22 mouse cellular contexts compared by ENCODE assay signal in the genomic region with DNA sequence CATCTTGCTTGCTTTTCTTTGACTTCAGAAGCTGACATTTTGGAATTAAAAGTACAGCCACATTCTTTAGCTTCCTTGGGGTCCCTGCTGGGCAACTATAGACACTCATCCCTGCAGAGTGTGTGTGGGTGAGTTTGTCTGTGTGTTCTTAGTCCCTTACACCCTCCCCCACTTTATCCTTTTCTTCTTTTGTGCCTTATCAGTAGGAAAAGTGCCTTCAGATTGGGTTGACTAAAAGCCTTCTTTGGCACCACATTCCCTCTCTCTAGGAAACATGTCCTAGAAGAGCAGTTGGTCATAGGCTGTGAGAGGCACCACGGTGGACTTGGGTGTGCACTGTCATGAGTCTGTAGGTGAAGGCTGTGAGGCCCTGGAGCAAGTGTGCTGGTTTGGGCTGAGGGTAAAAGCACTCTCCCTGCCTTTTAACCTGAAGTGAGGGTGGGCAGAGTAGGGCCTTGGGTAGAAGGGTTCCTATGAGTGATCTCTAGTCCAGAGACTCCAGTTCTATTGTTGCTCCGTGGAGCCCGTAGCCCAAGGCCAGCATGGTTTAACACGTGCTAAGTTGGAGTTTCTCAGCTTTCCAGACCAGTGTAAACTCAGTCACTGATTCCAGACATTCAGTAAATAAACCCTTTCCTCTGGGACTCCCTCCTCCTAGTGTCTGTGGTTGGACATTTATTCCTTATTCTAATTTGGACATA. TPM values are rescaled to one million over a fixed set of nuclear protein-coding genes. Genes with fewer than 3 reads are reported as not detected.
DNase-seq lines count a peak whose midpoint lies in the region; ATAC-seq and TF ChIP-seq lines count a peak whose summit lies in the region.
"Had no signal": no experiment of that assay in that cellular context is flagged by ENCODE, and none has a peak within 500 bp of the region (broad histone marks: within the 10 kb centered on the region; RNA-seq: fewer than 3 reads in every experiment).

No protein-coding gene starts in this region.

- H3K27ac ChIP-seq in embryonic facial prominence, embryonic 12.5 days = 0 out of 2 replicates have a peak overlapping the region, but pooled peaks have one; percentile 30
- H3K27ac ChIP-seq in embryonic facial prominence, embryonic 10.5 days (replicated peaks) = no peak overlapping the region
- H3K27ac ChIP-seq in liver, embryonic 16.5 days (ENCODE audit: low read length) = no peak overlapping the region
- H3K27ac ChIP-seq in liver, embryonic 12.5 days = no peak overlapping the region
- H3K27ac ChIP-seq in midbrain, embryonic 10.5 days (replicated peaks) = 0 out of 2 replicates have a peak overlapping the region, but pooled peaks have one; percentile 2
- H3K27ac ChIP-seq in midbrain, postnatal 0 days (ENCODE audit: low read depth, low read length) = no peak overlapping the region
- H3K27ac ChIP-seq in stomach, postnatal 0 days (replicated peaks) = no peak overlapping the region
- H3K27ac ChIP-seq: forebrain, embryonic 13.5 days; heart, embryonic 13.5 days; hindbrain, embryonic 13.5 days had no signal

- WGBS in embryonic facial prominence, embryonic 12.5 days = 78% methylated on average over 4 of the region's 4 CpGs
- 80% methylated on average over 4 of the region's 4 CpGs for whole genome bisulfite sequencing in embryonic facial prominence, embryonic 10.5 days
- 67% methylated on average over 4 of the region's 4 CpGs for WGBS in liver, embryonic 16.5 days (ENCODE audit: insufficient replicate concordance)
- WGBS in liver, embryonic 12.5 days (ENCODE audit: insufficient replicate concordance) = 67% methylated on average over 4 of the region's 4 CpGs
- WGBS in midbrain, embryonic 10.5 days = 78% methylated on average over 4 of the region's 4 CpGs
- 84% methylated on average over 4 of the region's 4 CpGs for WGBS in midbrain, postnatal 0 days
- WGBS in stomach, postnatal 0 days = 43% methylated on average over 4 of the region's 4 CpGs

- no peak for ATAC-seq in embryonic facial prominence, embryonic 12.5 days (ENCODE audit: insufficient number of reproducible peaks, insufficient read depth, low FRiP score, low TSS enrichment)
- ATAC-seq in liver, embryonic 16.5 days (ENCODE audit: low read depth) = peak; percentile 30; the same call in 1 of the 2 replicates
- no peak for ATAC-seq in liver, embryonic 12.5 days
- ATAC-seq in midbrain, postnatal 0 days (ENCODE audit: low FRiP score) = no peak
- ATAC-seq in stomach, postnatal 0 days (ENCODE audit: low FRiP score, low TSS enrichment) = no peak
- ATAC-seq: CD4-positive, CD25-positive, alpha-beta regulatory T cell, adult 4 months; forebrain, embryonic 13.5 days; forebrain, postnatal 0 days had no signal

- no peak overlapping the region for H3K4me3 ChIP-seq in embryonic facial prominence, embryonic 12.5 days
- no peak overlapping the region for H3K4me3 ChIP-seq in embryonic facial prominence, embryonic 10.5 days
- H3K4me3 ChIP-seq in liver, embryonic 16.5 days (ENCODE audit: low read depth, low read length) = no peak overlapping the region
- no peak overlapping the region for H3K4me3 ChIP-seq in liver, embryonic 12.5 days
- H3K4me3 ChIP-seq in midbrain, embryonic 10.5 days = no peak overlapping the region
- no peak overlapping the region for H3K4me3 ChIP-seq in midbrain, postnatal 0 days (ENCODE audit: low read depth, low read length)
- H3K4me3 ChIP-seq in stomach, postnatal 0 days (ENCODE audit: low read depth, low read length) = no peak overlapping the region
- H3K4me3 ChIP-seq: forebrain, embryonic 13.5 days; heart, embryonic 13.5 days; hindbrain, embryonic 13.5 days had no signal

- 0 out of 2 replicates have a peak, but pooled peaks cover 2% of the 10 kb centered on the region for H3K4me1 ChIP-seq in embryonic facial prominence, embryonic 12.5 days
- no peaks in the 10 kb centered on the region for H3K4me1 ChIP-seq in embryonic facial prominence, embryonic 10.5 days
- H3K4me1 ChIP-seq in liver, embryonic 16.5 days (ENCODE audit: control insufficient read depth, low read depth, low read length) = peaks cover 4% of the 10 kb centered on the region
- peaks cover 19% of the 10 kb centered on the region for H3K4me1 ChIP-seq in liver, embryonic 12.5 days
- 0 out of 2 replicates have a peak, but pooled peaks cover 5% of the 10 kb centered on the region for H3K4me1 ChIP-seq in midbrain, embryonic 10.5 days
- H3K4me1 ChIP-seq in midbrain, postnatal 0 days (ENCODE audit: insufficient read depth, low read length) = no peaks in the 10 kb centered on the region
- H3K4me1 ChIP-seq in stomach, postnatal 0 days (replicated peaks; ENCODE audit: control insufficient read depth, insufficient read depth) = no peaks in the 10 kb centered on the region
- H3K4me1 ChIP-seq: forebrain, embryonic 13.5 days; hindbrain, embryonic 13.5 days had no signal

- no peak overlapping the region for H3K9ac ChIP-seq in embryonic facial prominence, embryonic 12.5 days
- H3K9ac ChIP-seq in liver, embryonic 16.5 days (ENCODE audit: low read depth, low read length) = no peak overlapping the region
- H3K9ac ChIP-seq in liver, embryonic 12.5 days = no peak overlapping the region
- no peak overlapping the region for H3K9ac ChIP-seq in midbrain, postnatal 0 days (replicated peaks; ENCODE audit: low read length, poor library complexity, severe bottlenecking)
- H3K9ac ChIP-seq in stomach, postnatal 0 days (ENCODE audit: low read length) = no peak overlapping the region
- H3K9ac ChIP-seq: forebrain, embryonic 13.5 days; forebrain, postnatal 0 days; heart, embryonic 13.5 days; hindbrain, embryonic 13.5 days had no signal

- TF ChIP-seq EP300 in stomach, postnatal 0 days (optimal IDR thresholded peaks at IDR 0.05) = no peak

- no peaks in the 10 kb centered on the region for H3K9me3 ChIP-seq in embryonic facial prominence, embryonic 12.5 days
- H3K9me3 ChIP-seq in embryonic facial prominence, embryonic 10.5 days = no peaks in the 10 kb centered on the region
- H3K9me3 ChIP-seq in liver, embryonic 16.5 days (replicated peaks; ENCODE audit: control insufficient read depth, low read length) = no peaks in the 10 kb centered on the region
- no peaks in the 10 kb centered on the region for H3K9me3 ChIP-seq in liver, embryonic 12.5 days (replicated peaks)
- H3K9me3 ChIP-seq in midbrain, embryonic 10.5 days (replicated peaks) = no peaks in the 10 kb centered on the region
- H3K9me3 ChIP-seq in midbrain, postnatal 0 days (ENCODE audit: low read length) = 0 out of 2 replicates have a peak, but pooled peaks cover 4% of the 10 kb centered on the region
- H3K9me3 ChIP-seq in stomach, postnatal 0 days (ENCODE audit: control insufficient read depth, low read length) = no peaks in the 10 kb centered on the region
- H3K9me3 ChIP-seq: forebrain, embryonic 13.5 days; G1E; heart, embryonic 13.5 days; hindbrain, embryonic 13.5 days had no signal

- peaks cover 30% of the 10 kb centered on the region for H3K36me3 ChIP-seq in embryonic facial prominence, embryonic 12.5 days
- H3K36me3 ChIP-seq in embryonic facial prominence, embryonic 10.5 days (replicated peaks) = peaks cover 81% of the 10 kb centered on the region
- H3K36me3 ChIP-seq in liver, embryonic 16.5 days (ENCODE audit: control insufficient read depth, insufficient read depth) = no peaks in the 10 kb centered on the region
- H3K36me3 ChIP-seq in liver, embryonic 12.5 days = peaks cover 17% of the 10 kb centered on the region; the same call in 1 of the 2 replicates
- peaks cover 77% of the 10 kb centered on the region for H3K36me3 ChIP-seq in midbrain, embryonic 10.5 days
- peaks cover 14% of the 10 kb centered on the region for H3K36me3 ChIP-seq in midbrain, postnatal 0 days (ENCODE audit: insufficient read depth, low read length)
- 0 out of 2 replicates have a peak, but pooled peaks cover 7% of the 10 kb centered on the region for H3K36me3 ChIP-seq in stomach, postnatal 0 days (ENCODE audit: control insufficient read depth, insufficient read depth, low read length)

- TF ChIP-seq CTCF in midbrain, postnatal 0 days (IDR thresholded peaks at IDR 0.05) = no peak
- TF ChIP-seq CTCF in stomach, postnatal 0 days (IDR thresholded peaks at IDR 0.05; ENCODE audit: low read depth) = peak; percentile 26; the same call in 1 of the 2 replicates

- no peak for DNase-seq in embryonic facial prominence, embryonic 10.5 days (ENCODE audit: low spot score)
- DNase-seq in midbrain, embryonic 10.5 days (ENCODE audit: low spot score) = no peak
- DNase-seq in midbrain, postnatal 0 days (ENCODE audit: low spot score) = no peak
- DNase-seq in stomach, postnatal 0 days (ENCODE audit: low spot score) = no peak
- no peak for DNase-seq in spleen, postnatal 10 days (ENCODE audit: low spot score in 2 of 2)
- DNase-seq: adrenal gland, postnatal 10 days; B cell, adult 2 months; cerebellum, adult 11-12 months; cerebellum, adult 9-10 months; cerebellum, postnatal 25 days; forebrain, postnatal 0 days; gastrocnemius, postnatal 36 days; heart, adult 11 months; heart, postnatal 36 days had no signal

- no peak overlapping the region for H3K4me2 ChIP-seq in embryonic facial prominence, embryonic 12.5 days (replicated peaks)
- no peak overlapping the region for H3K4me2 ChIP-seq in liver, embryonic 16.5 days (ENCODE audit: low read depth, low read length)
- no peak overlapping the region for H3K4me2 ChIP-seq in liver, embryonic 12.5 days
- H3K4me2 ChIP-seq in midbrain, postnatal 0 days (ENCODE audit: low read depth, low read length, poor library complexity, severe bottlenecking) = no peak overlapping the region
- no peak overlapping the region for H3K4me2 ChIP-seq in stomach, postnatal 0 days (replicated peaks; ENCODE audit: low read depth)
- H3K4me2 ChIP-seq: forebrain, embryonic 13.5 days; heart, embryonic 13.5 days; hindbrain, embryonic 13.5 days had no signal

- no peaks in the 10 kb centered on the region for H3K27me3 ChIP-seq in embryonic facial prominence, embryonic 12.5 days
- no peaks in the 10 kb centered on the region for H3K27me3 ChIP-seq in embryonic facial prominence, embryonic 10.5 days (replicated peaks; ENCODE audit: low read depth, poor library complexity, severe bottlenecking)
- no peaks in the 10 kb centered on the region for H3K27me3 ChIP-seq in liver, embryonic 16.5 days (ENCODE audit: control insufficient read depth, insufficient read depth, low read depth, low read length)
- H3K27me3 ChIP-seq in liver, embryonic 12.5 days (replicated peaks) = no peaks in the 10 kb centered on the region
- no peaks in the 10 kb centered on the region for H3K27me3 ChIP-seq in midbrain, embryonic 10.5 days (ENCODE audit: low read depth, poor library complexity, severe bottlenecking)
- H3K27me3 ChIP-seq in midbrain, postnatal 0 days (ENCODE audit: insufficient read depth, low read length) = no peaks in the 10 kb centered on the region
- H3K27me3 ChIP-seq in stomach, postnatal 0 days (ENCODE audit: control insufficient read depth, insufficient read depth, low read length) = no peaks in the 10 kb centered on the region
- H3K27me3 ChIP-seq: forebrain, embryonic 13.5 days; heart, embryonic 13.5 days; hindbrain, embryonic 13.5 days had no signal

RNA-seq across cellular contexts. Expression of a gene that starts 43.6 kb away (rescaled TPM):
- 37.9 and 39.4 TPM in 2 replicates for polyA plus RNA-seq in embryonic facial prominence, embryonic 12.5 days (2016; fragmentation: Nextera tagmentation; extraction: Ambion mirVana)
- 46.6 and 46.8 TPM in 2 replicates for polyA plus RNA-seq in embryonic facial prominence, embryonic 10.5 days (2016; fragmentation: Nextera tagmentation; extraction: Ambion mirVana)
- polyA plus RNA-seq in liver, embryonic 16.5 days (2015; fragmentation: Nextera tagmentation; extraction: Ambion mirVana) = 2.5 and 3.1 TPM in 2 replicates
- 5.5 and 6.4 TPM in 2 replicates for polyA plus RNA-seq in liver, embryonic 12.5 days (2016; fragmentation: Nextera tagmentation; extraction: Ambion mirVana)
- polyA plus RNA-seq in midbrain, embryonic 10.5 days (2016; fragmentation: Nextera tagmentation; extraction: Ambion mirVana) = 46.0 and 54.9 TPM in 2 replicates
- 31.1 and 33.7 TPM in 2 replicates for total RNA-seq in midbrain, postnatal 0 days (2014; rRNA removed)
- 43.7 and 46.2 TPM in 2 replicates for polyA plus RNA-seq in midbrain, postnatal 0 days (2015; fragmentation: Nextera tagmentation; extraction: Ambion mirVana)
- polyA plus RNA-seq in stomach, postnatal 0 days (2015; fragmentation: Nextera tagmentation; extraction: Ambion mirVana) = 10.6 and 10.8 TPM in 2 replicates

Comparison
In these comparisons a context has a peak if more than half of its experiments do, and no peak if none do; other contexts are left out.
1. H3K27ac ChIP-seq: peak in embryonic facial prominence, embryonic 12.5 days (single experiment) and midbrain, embryonic 10.5 days (single experiment); none in embryonic facial prominence, embryonic 10.5 days (single experiment), liver, embryonic 16.5 days (single experiment), liver, embryonic 12.5 days (single experiment), midbrain, postnatal 0 days (single experiment) and stomach, postnatal 0 days (single experiment).